Mouse (Mus musculus) ES-E14 (cell line): ENCODE results near the gene Kctd13.

ENCODE experiments used
- CHD2 ChIP-seq: IDR thresholded peaks from 2 replicates; pipeline ENCODE4 v1.6.1; 2014; ENCODE audit warnings: mild to moderate bottlenecking, low read depth, low read length, inconsistent platforms
- HCFC1 ChIP-seq: IDR thresholded peaks from 2 replicates; pipeline ENCODE4 v1.6.1; 2012; ENCODE audit warnings: low read length, inconsistent platforms, borderline replicate concordance; ENCODE audit not compliant: insufficient read depth
- MAFK ChIP-seq: IDR thresholded peaks from 2 replicates; pipeline ENCODE4 v1.6.1; 2014; ENCODE audit warnings: mild to moderate bottlenecking, low read depth, low read length, inconsistent platforms; ENCODE audit not compliant: insufficient read depth
- ZC3H11A ChIP-seq: IDR thresholded peaks from 2 replicates; pipeline ENCODE4 v1.6.1; 2012; ENCODE audit warnings: low read depth, mild to moderate bottlenecking, inconsistent platforms, low read length, borderline replicate concordance
- ZNF384 ChIP-seq: IDR thresholded peaks from 2 replicates; pipeline ENCODE4 v1.6.1; 2012; ENCODE audit warnings: low read depth, low read length, inconsistent platforms

DNA sequence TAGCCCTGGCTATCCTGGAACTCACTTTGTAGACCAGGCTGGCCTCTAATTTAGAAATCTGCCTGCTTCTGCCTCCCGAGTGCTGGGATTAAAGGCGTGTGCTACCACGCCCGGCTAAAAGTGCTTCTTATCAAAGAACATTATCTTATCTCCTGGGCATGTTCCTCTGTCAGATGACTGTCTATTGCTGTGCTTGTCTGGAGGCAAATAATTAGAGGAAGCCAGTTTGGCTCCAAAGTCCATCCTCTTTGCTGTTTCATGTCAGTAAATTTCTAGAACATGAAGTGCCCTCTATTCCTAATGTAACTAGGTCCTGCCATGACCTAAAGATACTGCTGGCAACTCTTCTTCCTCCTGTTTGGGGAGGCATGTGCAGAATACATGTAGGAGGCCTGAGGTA lies 53.4 kb downstream of the Kctd13 start:
- no peak for TF ChIP-seq MAFK
- TF ChIP-seq CHD2, result no peak
- no peak for TF ChIP-seq HCFC1
- TF ChIP-seq ZNF384, result no peak
- TF ChIP-seq ZC3H11A, result no peak
